21 mouse cellular contexts compared by ENCODE assay signal in the genomic region with DNA sequence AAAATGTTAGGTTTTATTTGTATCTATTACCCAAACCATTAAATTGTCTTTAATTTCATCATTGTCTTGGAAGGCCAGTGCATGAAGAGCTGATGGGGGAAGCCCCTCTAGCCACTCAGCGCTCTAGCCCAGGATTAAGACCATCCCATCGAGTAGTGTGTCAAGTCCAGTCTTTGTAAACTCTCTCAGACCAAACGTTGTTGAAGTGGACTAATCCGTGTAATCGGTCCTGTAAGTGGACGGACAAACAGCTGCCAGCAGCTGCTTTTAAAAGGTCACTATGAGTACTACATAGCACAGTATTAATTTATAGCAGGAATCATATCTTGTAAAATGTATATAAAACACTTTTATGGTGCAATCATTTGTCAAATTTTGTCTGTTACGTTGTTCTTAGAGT. TPM values are rescaled to one million over a fixed set of nuclear protein-coding genes. Genes with fewer than 3 reads are reported as not detected.
DNase-seq lines count a peak whose midpoint lies in the region; ATAC-seq and TF ChIP-seq lines count a peak whose summit lies in the region.
"Had no signal": no experiment of that assay in that cellular context is flagged by ENCODE, and none has a peak within 500 bp of the region (broad histone marks: within the 10 kb centered on the region; RNA-seq: fewer than 3 reads in every experiment).

No protein-coding gene starts in this region.

- no peak for DNase-seq in intestine, embryonic 14.5 days (ENCODE audit: low spot score)
- DNase-seq in kidney, postnatal 4 days = peak; percentile 60 to 67
- no peak for DNase-seq in kidney, adult 9 months
- peak; percentile 18 for DNase-seq in testis, postnatal 10 days (ENCODE audit: low spot score)
- DNase-seq in testis, postnatal 14 days (ENCODE audit: low spot score) = no peak
- DNase-seq in cerebellum, adult 2 months = no peak
- DNase-seq: adrenal gland, postnatal 25 days; cerebellum, adult 9-10 months; forebrain, postnatal 0 days; gastrocnemius, postnatal 25 days; heart, adult 2 months; liver, postnatal 0 days; thymus, adult 18-20 months; thymus, postnatal 36 days had no signal

- H3K27ac ChIP-seq in intestine, embryonic 14.5 days (ENCODE audit: low read depth) = peak overlapping the region; percentile 34
- H3K27ac ChIP-seq in intestine, postnatal 0 days (ENCODE audit: low read depth, low read length) = no peak overlapping the region
- H3K27ac ChIP-seq in cerebellum, adult 2 months (ENCODE audit: insufficient read depth, low read length) = no peak overlapping the region
- H3K27ac ChIP-seq in neural tube, embryonic 15.5 days (replicated peaks) = no peak overlapping the region
- H3K27ac ChIP-seq: heart, adult 2 months; hindbrain, embryonic 12.5 days; limb, embryonic 12.5 days had no signal

- H3K36me3 ChIP-seq in intestine, embryonic 14.5 days (ENCODE audit: control insufficient read depth, insufficient read depth, low read length) = peaks cover 24% of the 10 kb centered on the region
- H3K36me3 ChIP-seq in intestine, postnatal 0 days (ENCODE audit: control insufficient read depth, insufficient read depth) = 0 out of 2 replicates have a peak, but pooled peaks cover 8% of the 10 kb centered on the region
- H3K36me3 ChIP-seq in neural tube, embryonic 15.5 days = peaks cover 9% of the 10 kb centered on the region

- peak; percentile 70; the same call in 1 of the 2 replicates for ATAC-seq in intestine, embryonic 14.5 days (replicated peaks; ENCODE audit: low FRiP score, low TSS enrichment, low read depth)
- ATAC-seq in intestine, postnatal 0 days = no peak
- no peak for ATAC-seq in neural tube, embryonic 15.5 days (ENCODE audit: low FRiP score)
- ATAC-seq: CD4-positive, CD25-positive, alpha-beta regulatory T cell, adult 4 months; forebrain, postnatal 0 days; liver, postnatal 0 days had no signal

- H3K27me3 ChIP-seq in intestine, embryonic 14.5 days (replicated peaks; ENCODE audit: control insufficient read depth, insufficient read depth, low read length) = no peaks in the 10 kb centered on the region
- H3K27me3 ChIP-seq in intestine, postnatal 0 days (replicated peaks; ENCODE audit: control insufficient read depth, insufficient read depth, low read length) = no peaks in the 10 kb centered on the region
- H3K27me3 ChIP-seq in cerebellum, adult 2 months (ENCODE audit: control insufficient read depth, insufficient read depth, low read length) = no peaks in the 10 kb centered on the region
- no peaks in the 10 kb centered on the region for H3K27me3 ChIP-seq in neural tube, embryonic 15.5 days (replicated peaks)
- H3K27me3 ChIP-seq: hindbrain, embryonic 12.5 days; limb, embryonic 12.5 days had no signal

- TF ChIP-seq CTCF in intestine, postnatal 0 days (IDR thresholded peaks at IDR 0.05; ENCODE audit: low read depth) = no peak
- TF ChIP-seq CTCF in cerebellum, adult 2 months (IDR thresholded peaks at IDR 0.05; ENCODE audit: borderline replicate concordance, insufficient read depth, low read depth, low read length) = no peak

- no peak for TF ChIP-seq POLR2A in cerebellum, adult 2 months (IDR thresholded peaks at IDR 0.05; ENCODE audit: borderline replicate concordance, insufficient read depth, low read length)

- H3K4me2 ChIP-seq in intestine, embryonic 14.5 days (ENCODE audit: low read length) = no peak overlapping the region
- H3K4me2 ChIP-seq in intestine, postnatal 0 days (replicated peaks; ENCODE audit: low read depth) = no peak overlapping the region
- H3K4me2 ChIP-seq in neural tube, embryonic 15.5 days = no peak overlapping the region
- H3K4me2 ChIP-seq: hindbrain, embryonic 12.5 days; limb, embryonic 12.5 days; liver, embryonic 11.5 days; midbrain, embryonic 11.5 days had no signal

- H3K4me3 ChIP-seq in intestine, embryonic 14.5 days (ENCODE audit: low read depth, low read length) = no peak overlapping the region
- no peak overlapping the region for H3K4me3 ChIP-seq in intestine, postnatal 0 days (ENCODE audit: low read depth, low read length)
- no peak overlapping the region for H3K4me3 ChIP-seq in cerebellum, adult 2 months (replicated peaks; ENCODE audit: insufficient read depth, low read depth, low read length)
- no peak overlapping the region for H3K4me3 ChIP-seq in neural tube, embryonic 15.5 days (replicated peaks)
- H3K4me3 ChIP-seq: heart, adult 2 months; hindbrain, embryonic 12.5 days; limb, embryonic 12.5 days had no signal

- no peak overlapping the region for H3K9ac ChIP-seq in intestine, embryonic 14.5 days (ENCODE audit: low read length)
- H3K9ac ChIP-seq in intestine, postnatal 0 days (ENCODE audit: low read depth, low read length) = no peak overlapping the region
- no peak overlapping the region for H3K9ac ChIP-seq in neural tube, embryonic 15.5 days (replicated peaks)
- H3K9ac ChIP-seq: forebrain, postnatal 0 days; hindbrain, embryonic 12.5 days; limb, embryonic 12.5 days; liver, postnatal 0 days had no signal

- WGBS in intestine, embryonic 14.5 days = 37% methylated on average over 7 of the region's 7 CpGs
- WGBS in intestine, postnatal 0 days = 57% methylated on average over 7 of the region's 7 CpGs
- WGBS in cerebellum, adult 2 months = 89% methylated on average over 7 of the region's 7 CpGs
- 90% methylated on average over 7 of the region's 7 CpGs for WGBS in neural tube, embryonic 15.5 days

- 0 out of 2 replicates have a peak, but pooled peaks cover 8% of the 10 kb centered on the region for H3K4me1 ChIP-seq in intestine, embryonic 14.5 days (replicated peaks; ENCODE audit: control insufficient read depth, insufficient read depth, low read length)
- no peaks in the 10 kb centered on the region for H3K4me1 ChIP-seq in intestine, postnatal 0 days (replicated peaks; ENCODE audit: control insufficient read depth, insufficient read depth, low read length)
- H3K4me1 ChIP-seq in cerebellum, adult 2 months (ENCODE audit: control insufficient read depth, insufficient read depth, low read length) = no peaks in the 10 kb centered on the region
- H3K4me1 ChIP-seq in neural tube, embryonic 15.5 days = no peaks in the 10 kb centered on the region
- H3K4me1 ChIP-seq: hindbrain, embryonic 12.5 days; limb, embryonic 12.5 days had no signal

- H3K9me3 ChIP-seq in intestine, embryonic 14.5 days (ENCODE audit: control insufficient read depth, low read length) = no peaks in the 10 kb centered on the region
- H3K9me3 ChIP-seq in intestine, postnatal 0 days (ENCODE audit: control insufficient read depth) = no peaks in the 10 kb centered on the region
- H3K9me3 ChIP-seq in neural tube, embryonic 15.5 days (replicated peaks) = no peaks in the 10 kb centered on the region
- H3K9me3 ChIP-seq: hindbrain, embryonic 12.5 days; limb, embryonic 12.5 days had no signal

RNA-seq across cellular contexts. Expression of a gene that starts 6.2 kb away (rescaled TPM):
- polyA plus RNA-seq in intestine, embryonic 14.5 days (2014; fragmentation: Nextera tagmentation; extraction: Ambion mirVana) = 0.32 TPM in 2 replicates
- 0.25 and 0.33 TPM in 2 replicates for polyA plus RNA-seq in intestine, postnatal 0 days (2015; fragmentation: Nextera tagmentation; extraction: Ambion mirVana)
- polyA plus RNA-seq in cerebellum, adult 2 months (2012; rRNA removed) = 1.4 and 2.1 TPM in 2 replicates
- 0.86 and 2.0 TPM in 2 replicates for polyA plus RNA-seq in neural tube, embryonic 15.5 days (2015; fragmentation: Nextera tagmentation; extraction: Ambion mirVana)
- polyA plus RNA-seq: CD4-positive, CD25-positive, alpha-beta regulatory T cell, adult 4 months had no signal

RNA-seq across cellular contexts. Expression of a gene that starts 55.5 kb away (rescaled TPM):
- polyA plus RNA-seq in intestine, embryonic 14.5 days (2014; fragmentation: Nextera tagmentation; extraction: Ambion mirVana) = 13.1 and 15.1 TPM in 2 replicates
- 7.0 and 7.4 TPM in 2 replicates for polyA plus RNA-seq in intestine, postnatal 0 days (2015; fragmentation: Nextera tagmentation; extraction: Ambion mirVana)
- 31.1 and 32.1 TPM in 2 replicates for polyA plus RNA-seq in cerebellum, adult 2 months (2012; rRNA removed)
- 11.2 and 11.8 TPM in 2 replicates for polyA plus RNA-seq in neural tube, embryonic 15.5 days (2015; fragmentation: Nextera tagmentation; extraction: Ambion mirVana)

Comparison
In these comparisons a context has a peak if more than half of its experiments do, and no peak if none do; other contexts are left out.
1. DNase-seq: peak in kidney, postnatal 4 days (2 of 2) and testis, postnatal 10 days (single experiment); none in intestine, embryonic 14.5 days (single experiment), kidney, adult 9 months (single experiment), testis, postnatal 14 days (single experiment) and cerebellum, adult 2 months (0 of 2).